Mouse (Mus musculus) kidney, adult 2 months (tissue): ENCODE data around the gene Kpnb1.

Source experiments
- CTCF ChIP-seq: fragments of 200-500 bp; conservative IDR thresholded peaks from 2 replicates; pipeline ENCODE4 v1.5.1; 2011; ENCODE audit warnings: low read depth, mild to moderate bottlenecking, control low read depth, low read length, moderate library complexity, mixed read lengths; ENCODE audit not compliant: insufficient read depth, insufficient read length
- POLR2A ChIP-seq: fragments of 200-500 bp; IDR thresholded peaks from one replicate; pipeline ENCODE4 v1.6.1; 2011; ENCODE audit warnings: low read depth, low read length, control low read depth

DNA sequence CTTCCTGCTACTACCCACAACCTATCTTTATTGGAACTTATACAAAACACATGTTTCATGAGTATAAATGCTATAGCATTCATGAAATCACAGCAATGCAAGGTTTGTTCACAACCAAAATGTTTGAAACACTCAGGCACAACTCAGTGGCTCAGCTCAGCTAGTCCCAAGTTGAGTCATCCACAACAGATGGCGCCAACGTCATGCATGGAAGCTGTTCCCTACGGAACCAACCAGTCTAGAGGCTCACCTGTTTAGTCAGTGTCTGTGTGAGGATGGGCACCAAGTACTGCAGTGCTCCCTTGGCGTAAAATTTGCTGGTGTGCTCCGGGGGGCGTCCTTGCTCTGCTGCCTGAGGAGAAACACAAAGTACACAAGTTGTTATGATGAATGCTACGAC, 12.2 kb downstream of the Kpnb1 start:
- peak; percentile 16; the same call in 1 of the 2 replicates for TF ChIP-seq CTCF
- no peak for TF ChIP-seq POLR2A
